Mouse (Mus musculus): ENCODE measurements around the gene Kmt2b.

GRCm38 (mm10) chr7:30599933-30600353 lies 11.4 kb upstream of the Kmt2b start:
- TF ChIP-seq CTCF (IDR thresholded peaks at IDR 0.05; ENCODE audit: control insufficient read depth, insufficient read depth, insufficient replicate concordance, low read depth, low read length), result no peak
- TF ChIP-seq POLR2A (IDR thresholded peaks at IDR 0.05; ENCODE audit: control insufficient read depth, low read depth, low read length), result 0 out of 2 replicates have a peak, but pooled peaks have one; percentile 10

Data from testis, adult 2 months (tissue).